In the genomic region with DNA sequence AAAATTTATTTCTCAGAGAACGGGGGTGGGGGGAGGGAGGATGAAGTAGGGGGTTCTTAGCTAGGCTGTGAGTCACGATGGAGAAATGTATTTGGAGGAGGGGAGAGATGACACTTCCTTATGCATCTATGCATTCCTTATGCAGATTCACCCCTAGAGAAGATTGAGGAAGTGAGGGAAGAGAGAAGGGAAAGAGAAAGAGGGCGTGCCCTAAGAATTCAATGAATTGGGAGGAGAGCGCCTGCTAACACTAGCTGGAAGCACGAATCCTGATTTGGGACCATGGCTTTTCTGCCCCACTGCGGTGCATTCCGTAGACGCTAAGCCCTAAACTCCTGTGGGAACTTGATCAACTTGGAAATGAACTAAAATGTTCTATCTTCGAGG, we compare ENCODE assay signal across 9 mouse cellular contexts. TPM values are rescaled to one million over a fixed set of nuclear protein-coding genes. Genes with fewer than 3 reads are reported as not detected.
DNase-seq lines count a peak whose midpoint lies in the region; ATAC-seq and TF ChIP-seq lines count a peak whose summit lies in the region.
"Had no signal": no experiment of that assay in that cellular context is flagged by ENCODE, and none has a peak within 500 bp of the region (broad histone marks: within the 10 kb centered on the region; RNA-seq: fewer than 3 reads in every experiment).

No protein-coding gene starts in this region.

- no peak for DNase-seq in heart, postnatal 25 days (ENCODE audit: low spot score)
- DNase-seq in hindbrain, postnatal 0 days (ENCODE audit: low spot score), result no peak
- DNase-seq in left cerebral cortex, postnatal 25 days (ENCODE audit: low spot score in 2 of 2), result no peak
- no peak for DNase-seq in spleen, adult 18-20 months

- H3K27ac ChIP-seq in heart, embryonic 13.5 days (replicated peaks), result no peak overlapping the region
- H3K27ac ChIP-seq in cortical plate, adult 2 months (ENCODE audit: insufficient read depth, low read length), result no peak overlapping the region
- H3K27ac ChIP-seq in hindbrain, postnatal 0 days, result no peak overlapping the region
- H3K27ac ChIP-seq in midbrain, embryonic 12.5 days (replicated peaks), result no peak overlapping the region

- peak overlapping the region; percentile 87 for H3K4me2 ChIP-seq in heart, embryonic 13.5 days
- peak overlapping the region; percentile 98 for H3K4me2 ChIP-seq in hindbrain, postnatal 0 days (ENCODE audit: low read depth, low read length)
- peak overlapping the region; percentile 95 for H3K4me2 ChIP-seq in midbrain, embryonic 12.5 days (replicated peaks)

- ATAC-seq in heart, embryonic 13.5 days (ENCODE audit: extremely low read depth, insufficient number of reproducible peaks, low FRiP score, low TSS enrichment), result no peak
- ATAC-seq in hindbrain, postnatal 0 days, result peak; percentile 50
- no peak; the same call in 1 of the 2 replicates for ATAC-seq in midbrain, embryonic 12.5 days (ENCODE audit: low FRiP score, low read depth)
- no peak for ATAC-seq in cerebellum, adult (ENCODE audit: insufficient number of reproducible peaks, low FRiP score, low TSS enrichment)

- 10% methylated on average over 9 of the region's 9 CpGs for WGBS in heart, embryonic 13.5 days
- 11% methylated on average over 9 of the region's 9 CpGs for WGBS in hindbrain, postnatal 0 days
- WGBS in midbrain, embryonic 12.5 days, result 11% methylated on average over 9 of the region's 9 CpGs

- intact Hi-C loops in heart, postnatal 25 days (cut with DNase I), result no loop called here
- intact Hi-C loops in left cerebral cortex, postnatal 25 days (cut with DNase I), result no loop called here

- no peak for TF ChIP-seq CTCF in cortical plate, adult 2 months (IDR thresholded peaks at IDR 0.05; ENCODE audit: extremely low read depth, insufficient read depth, low read length)
- TF ChIP-seq CTCF in hindbrain, postnatal 0 days (IDR thresholded peaks at IDR 0.05; ENCODE audit: low read depth), result no peak

- no peaks in the 10 kb centered on the region for H3K9me3 ChIP-seq in heart, embryonic 13.5 days
- H3K9me3 ChIP-seq in hindbrain, postnatal 0 days (ENCODE audit: low read length), result no peaks in the 10 kb centered on the region
- H3K9me3 ChIP-seq in midbrain, embryonic 12.5 days, result no peaks in the 10 kb centered on the region

- H3K4me3 ChIP-seq in heart, embryonic 13.5 days, result peak overlapping the region; percentile 61
- H3K4me3 ChIP-seq in cortical plate, adult 2 months (ENCODE audit: insufficient read depth, low read length), result peak overlapping the region; percentile 24; the same call in 1 of the 2 replicates
- H3K4me3 ChIP-seq in hindbrain, postnatal 0 days (ENCODE audit: low read length), result peak overlapping the region; percentile 51
- H3K4me3 ChIP-seq in midbrain, embryonic 12.5 days, result peak overlapping the region; percentile 54

- H3K36me3 ChIP-seq in heart, embryonic 13.5 days, result no peaks in the 10 kb centered on the region
- no peaks in the 10 kb centered on the region for H3K36me3 ChIP-seq in hindbrain, postnatal 0 days (ENCODE audit: insufficient read depth, low read length)
- no peaks in the 10 kb centered on the region for H3K36me3 ChIP-seq in midbrain, embryonic 12.5 days

- TF ChIP-seq POLR2A in cortical plate, adult 2 months (IDR thresholded peaks at IDR 0.05; ENCODE audit: extremely low read depth, insufficient read depth, low read length), result no peak

- H3K27me3 ChIP-seq in heart, embryonic 13.5 days (replicated peaks), result peaks cover 42% of the 10 kb centered on the region
- no peaks in the 10 kb centered on the region for H3K27me3 ChIP-seq in hindbrain, postnatal 0 days (ENCODE audit: insufficient read depth, low read length)
- H3K27me3 ChIP-seq in midbrain, embryonic 12.5 days, result peaks cover 33% of the 10 kb centered on the region

- H3K4me1 ChIP-seq in heart, embryonic 13.5 days, result 0 out of 2 replicates have a peak, but pooled peaks cover 5% of the 10 kb centered on the region
- no peaks in the 10 kb centered on the region for H3K4me1 ChIP-seq in cortical plate, adult 2 months (ENCODE audit: control insufficient read depth, insufficient read depth, low read length)
- no peaks in the 10 kb centered on the region for H3K4me1 ChIP-seq in hindbrain, postnatal 0 days (ENCODE audit: insufficient read depth, low read length)
- H3K4me1 ChIP-seq in midbrain, embryonic 12.5 days, result peaks cover 2% of the 10 kb centered on the region; the same call in 1 of the 2 replicates

- peak overlapping the region; percentile 69 for H3K9ac ChIP-seq in heart, embryonic 13.5 days
- H3K9ac ChIP-seq in hindbrain, postnatal 0 days (replicated peaks; ENCODE audit: low read length), result no peak overlapping the region
- peak overlapping the region; percentile 68; the same call in 1 of the 2 replicates for H3K9ac ChIP-seq in midbrain, embryonic 12.5 days (replicated peaks)

RNA-seq across cellular contexts. Expression of gene Foxi3, which starts 56.1 kb away (rescaled TPM):
- not detected in 2 replicates for polyA plus RNA-seq in heart, embryonic 13.5 days (2015; fragmentation: Nextera tagmentation; extraction: Ambion mirVana)
- not detected for total RNA-seq in heart, postnatal 25 days (2021)
- polyA plus RNA-seq in cortical plate, adult 2 months (2012; rRNA removed), result not detected in 2 replicates
- not detected in 2 replicates for total RNA-seq in hindbrain, postnatal 0 days (2014; rRNA removed)
- polyA plus RNA-seq in hindbrain, postnatal 0 days (2015; fragmentation: Nextera tagmentation; extraction: Ambion mirVana), result not detected in 2 replicates
- polyA plus RNA-seq in midbrain, embryonic 12.5 days (2016; fragmentation: Nextera tagmentation; extraction: Ambion mirVana), result not detected in 2 replicates
- total RNA-seq in left cerebral cortex, postnatal 25 days (2021), result not detected
- polyA plus RNA-seq: gonadal fat pad, adult 2 months had no signal
